Mouse (Mus musculus) retina, embryonic 14.5 days (tissue): Measurements from ENCODE around the gene Epha1.

Source experiments
- DNase-seq: peaks from one replicate; pipeline ENCODE4 v3.0.0-alpha.2; 2015; ENCODE audit warnings: low spot score

The Epha1 gene

GRCm38 (mm10) chr6:42373669-42374430, 782 bp upstream of the Epha1 start:
- DNase-seq, result no peak

- no peak for DNase-seq
These were observed 650 bp downstream of the Epha1 start for GRCm38 (mm10) chr6:42372421-42372815.

GRCm38 (mm10) chr6:42372001-42372400, 1.1 kb downstream of the Epha1 start:
- no peak for DNase-seq

- DNase-seq, result peak; percentile 55
These were observed 2.3 kb downstream of the Epha1 start for GRCm38 (mm10) chr6:42370630-42371363.

GRCm38 (mm10) chr6:42369870-42370269, 3.2 kb downstream of the Epha1 start:
- no peak for DNase-seq

GRCm38 (mm10) chr6:42365215-42365614, 7.9 kb downstream of the Epha1 start:
- no peak for DNase-seq

GRCm38 (mm10) chr6:42364607-42365006, 8.5 kb downstream of the Epha1 start:
- no peak for DNase-seq

GRCm38 (mm10) chr6:42364066-42364465, 9.0 kb downstream of the Epha1 start:
- no peak for DNase-seq

GRCm38 (mm10) chr6:42362974-42363373, 10.1 kb downstream of the Epha1 start:
- no peak for DNase-seq

GRCm38 (mm10) chr6:42362497-42362896, 10.6 kb downstream of the Epha1 start:
- no peak for DNase-seq

- no peak for DNase-seq
These were observed 11.0 kb downstream of the Epha1 start for GRCm38 (mm10) chr6:42362074-42362473.

- DNase-seq, result no peak
These were observed 11.8 kb downstream of the Epha1 start for GRCm38 (mm10) chr6:42361041-42361895.

GRCm38 (mm10) chr6:42360231-42360840, 12.7 kb downstream of the Epha1 start:
- DNase-seq, result no peak

- DNase-seq, result no peak
These were observed 13.5 kb downstream of the Epha1 start for GRCm38 (mm10) chr6:42359364-42360147.

GRCm38 (mm10) chr6:42358901-42359300, 14.2 kb downstream of the Epha1 start:
- DNase-seq, result no peak

GRCm38 (mm10) chr6:42357901-42358300, 15.2 kb downstream of the Epha1 start:
- no peak for DNase-seq

GRCm38 (mm10) chr6:42356913-42357312, 16.2 kb downstream of the Epha1 start:
- no peak for DNase-seq

GRCm38 (mm10) chr6:42355794-42356600, 17.1 kb downstream of the Epha1 start:
- no peak for DNase-seq

GRCm38 (mm10) chr6:42355366-42355765, 17.7 kb downstream of the Epha1 start:
- DNase-seq, result no peak
